Mouse (Mus musculus): ENCODE results near the gene Padi1.

DNA sequence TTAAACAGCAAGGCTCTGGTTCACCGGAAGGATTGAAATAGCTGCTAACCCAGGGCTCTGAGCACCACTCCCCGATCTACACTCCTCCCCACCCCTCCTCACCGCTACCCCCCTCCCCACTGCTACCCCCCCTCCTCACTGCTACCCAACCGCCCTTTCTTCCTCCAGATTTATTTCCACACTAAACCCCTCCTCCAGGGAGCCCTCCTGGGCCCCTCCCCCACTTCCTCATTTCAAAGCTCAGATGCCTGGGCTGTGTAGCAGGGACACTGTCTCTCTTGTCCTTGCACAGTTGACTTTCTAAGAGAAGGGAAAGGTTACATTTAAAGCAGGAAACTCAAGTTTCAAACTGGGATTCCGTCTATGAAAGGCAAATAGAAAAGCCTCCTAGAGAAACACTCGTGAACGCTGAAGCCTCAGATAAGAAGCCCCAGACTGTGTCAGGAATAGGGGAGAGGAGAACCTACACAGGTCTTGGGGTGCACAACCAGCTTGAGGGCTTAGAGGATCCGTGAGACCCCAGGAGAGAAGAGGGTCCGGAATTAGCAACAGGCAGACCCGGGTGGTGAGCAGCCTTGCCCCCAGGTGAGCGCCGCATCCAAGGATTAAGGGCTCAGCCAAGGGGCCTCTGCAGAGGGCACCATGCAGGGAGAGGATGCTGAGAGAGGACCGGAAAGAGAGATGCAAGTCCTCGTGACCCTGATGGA, 23.1 kb upstream of the Padi1 start:
- no peak for TF ChIP-seq POLR2A (IDR thresholded peaks at IDR 0.05; ENCODE audit: insufficient read length, low read depth)
- TF ChIP-seq MAX (IDR thresholded peaks at IDR 0.05; ENCODE audit: low read depth) = no peak
